Mouse (Mus musculus): ENCODE data around the gene Kmt5a.
"Not testable (repeated sequence)": the region's sequence is repeated elsewhere in the genome, so short reads cannot be mapped to it uniquely, and the experiment has no call there.

Kmt5a gene

GRCm38 (mm10) chr5:124444661-124445561 lies 5.2 kb downstream of the Kmt5a start:
- in situ Hi-C loops (cut with MboI; ENCODE audit: unreplicated experiment in 2 of 2), result loop anchor here (5.0 to 25.0 kb wide), 2 partner anchors 32 to 917 kb away; partner anchors contain the start of gene Rilpl2 (in 1 of the 2)

DNA sequence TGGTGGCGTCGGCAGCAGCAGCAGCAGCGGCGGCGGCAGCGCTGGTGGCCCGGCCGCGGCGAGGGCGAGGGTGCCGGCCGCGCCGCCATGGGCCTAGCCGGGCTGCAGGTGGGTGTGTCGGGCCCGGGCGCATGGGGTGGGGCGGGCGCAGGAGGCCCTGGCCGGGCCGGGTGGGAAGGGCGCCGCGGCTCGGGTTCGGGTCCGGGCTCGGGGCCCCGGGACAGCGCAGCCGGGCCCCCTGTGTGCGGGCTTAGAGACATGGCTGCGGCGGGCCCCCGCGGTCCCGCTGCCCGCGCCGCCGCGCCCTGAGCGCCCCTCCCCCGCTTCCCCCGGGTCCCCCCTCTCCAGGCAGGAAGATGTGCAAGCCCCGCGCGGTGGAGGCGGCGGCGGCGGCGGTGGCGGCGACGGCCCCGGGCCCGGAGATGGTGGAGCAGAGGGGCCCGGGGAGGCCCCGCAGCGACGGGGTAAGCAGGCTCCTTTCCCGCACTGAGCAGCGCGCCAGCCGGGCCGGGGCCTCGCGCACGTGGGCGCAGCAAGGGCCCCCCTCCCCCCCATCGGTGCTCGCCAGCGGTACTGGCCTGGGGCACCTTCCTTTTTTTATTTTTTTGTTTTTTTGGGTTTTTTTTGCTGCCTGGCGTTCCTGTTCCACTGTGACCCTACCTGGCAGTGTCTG lies 6.0 kb downstream of the Kmt5a start:
- in situ Hi-C loops (cut with MboI; ENCODE audit: unreplicated experiment in 2 of 2), result loop anchor here in 1 of 2 experiments (25.0 kb wide), 1 partner anchor 917 kb away; no protein-coding TSS in a partner anchor

- in situ Hi-C loops (cut with MboI; ENCODE audit: unreplicated experiment in 2 of 2), result loop anchor here in 1 of 2 experiments (25.0 kb wide), 1 partner anchor 916 kb away; no protein-coding TSS in a partner anchor
Measured at GRCm38 (mm10) chr5:124446301-124446881, 6.7 kb downstream of the Kmt5a start.

GRCm38 (mm10) chr5:124449494-124449893 lies 9.8 kb downstream of the Kmt5a start:
- in situ Hi-C loops (cut with MboI; ENCODE audit: unreplicated experiment in 2 of 2), result loop anchor here in 1 of 2 experiments (25.0 kb wide), 1 partner anchor 913 kb away; no protein-coding TSS in a partner anchor

- in situ Hi-C loops (cut with MboI; ENCODE audit: unreplicated experiment in 2 of 2), result no loop called here
Measured at GRCm38 (mm10) chr5:124450051-124450450, 10.3 kb downstream of the Kmt5a start.

DNA sequence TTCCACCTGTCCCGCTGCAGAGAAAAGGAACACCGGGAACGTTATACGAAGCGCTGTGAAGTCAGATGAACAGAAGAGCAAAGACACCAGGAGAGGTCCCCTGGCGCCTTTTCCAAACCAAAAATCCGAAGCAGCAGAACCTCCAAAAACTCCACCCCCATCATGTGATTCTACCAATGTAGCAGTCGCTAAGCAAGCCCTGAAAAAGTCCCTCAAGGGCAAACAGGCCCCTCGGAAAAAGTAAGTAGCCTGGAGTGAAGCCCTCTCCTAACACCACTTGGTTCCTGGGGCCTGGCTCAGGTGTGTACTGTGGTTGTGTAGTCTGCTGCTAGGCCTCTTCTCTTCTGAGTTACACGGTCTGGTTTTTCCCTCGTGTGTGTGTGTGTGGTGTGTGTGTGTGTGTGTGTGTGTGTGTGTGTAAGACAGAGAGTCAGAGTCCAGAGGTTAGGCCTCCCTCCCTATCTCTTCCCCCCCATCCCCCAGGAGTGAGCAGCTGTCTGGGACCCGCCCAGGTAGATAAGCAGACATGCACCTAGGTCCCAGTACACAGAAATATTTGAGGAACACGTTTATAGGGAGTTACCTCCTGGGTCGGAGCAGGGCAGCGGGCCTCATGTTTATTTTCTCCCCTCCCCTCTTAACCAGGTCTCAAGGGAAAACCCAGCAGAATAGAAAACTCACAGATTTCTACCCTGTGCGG lies 11.1 kb downstream of the Kmt5a start:
- in situ Hi-C loops (cut with MboI; ENCODE audit: unreplicated experiment in 2 of 2), result no loop called here

DNA sequence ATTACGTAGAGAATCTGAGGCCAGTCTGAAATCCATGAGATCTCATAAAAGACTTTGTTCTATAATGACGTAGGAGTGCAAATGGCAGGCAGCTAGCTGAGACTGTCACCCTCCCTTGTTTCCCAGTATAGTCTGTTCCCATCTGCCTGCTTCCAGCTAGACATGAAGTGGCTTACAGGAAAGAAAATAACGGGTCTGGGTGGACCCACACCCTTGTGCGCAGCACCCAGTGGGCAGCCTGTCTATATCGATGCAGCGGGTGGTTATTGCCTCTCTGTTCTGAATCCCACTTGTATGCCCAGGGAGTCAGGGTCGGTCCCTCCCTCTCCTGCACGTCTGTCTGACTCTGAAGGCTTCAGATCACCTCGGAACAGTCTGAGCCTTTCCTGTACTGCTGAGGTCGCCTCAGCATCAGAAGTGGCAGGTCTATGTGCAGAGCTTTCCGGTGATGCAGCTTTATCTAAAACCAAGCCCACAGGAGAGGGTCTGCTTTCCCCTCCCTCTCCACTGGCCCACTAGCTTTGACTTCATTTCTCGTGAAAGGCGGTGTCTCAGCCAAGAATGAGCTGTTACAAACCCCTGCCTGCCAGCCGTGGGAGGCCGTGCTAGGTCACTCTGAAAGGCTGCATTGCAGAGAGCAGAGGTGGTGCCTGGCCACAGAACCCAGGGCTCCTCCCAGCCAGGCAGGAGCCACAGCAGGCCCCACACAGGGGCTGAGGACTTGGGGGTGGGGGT lies 12.9 kb downstream of the Kmt5a start:
- in situ Hi-C loops (cut with MboI; ENCODE audit: unreplicated experiment in 2 of 2), result no loop called here

DNA sequence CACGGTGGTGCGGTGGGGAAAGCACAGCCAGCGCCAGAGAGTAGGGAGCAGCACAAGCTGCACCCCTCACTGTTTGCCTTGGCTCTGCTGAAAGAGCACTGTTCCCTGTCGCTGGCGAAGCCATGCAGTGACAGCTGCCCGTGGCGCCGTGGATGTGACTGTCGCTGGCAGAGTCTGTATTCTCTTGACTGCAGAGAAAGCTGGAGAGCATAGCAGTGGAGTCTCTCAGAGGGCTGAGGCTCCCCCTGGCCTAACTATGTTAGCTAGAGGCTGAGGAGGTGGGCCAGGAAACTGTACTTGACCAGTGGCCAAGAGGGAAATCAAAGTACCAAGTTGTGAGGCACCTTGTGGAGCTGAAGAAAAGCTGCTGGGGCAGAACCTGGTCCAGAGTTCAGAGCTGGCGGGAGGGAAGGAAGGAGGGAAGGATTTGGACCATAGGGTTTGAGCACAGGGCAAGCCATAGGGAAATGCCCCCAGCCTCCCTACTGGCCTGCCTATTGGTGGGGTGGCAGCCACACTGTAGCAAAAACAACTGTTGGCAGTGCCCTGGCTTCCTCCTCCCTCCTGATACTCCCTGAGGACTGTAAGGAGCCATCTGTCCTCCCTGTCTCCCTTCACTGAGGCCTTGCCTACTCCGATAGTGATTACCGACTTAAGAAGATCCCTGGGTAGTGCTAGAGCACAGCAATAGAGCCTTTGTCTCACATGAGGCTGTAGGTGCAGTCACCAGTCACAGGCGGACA lies 13.8 kb downstream of the Kmt5a start:
- in situ Hi-C loops (cut with MboI; ENCODE audit: unreplicated experiment in 2 of 2), result no loop called here

GRCm38 (mm10) chr5:124454082-124454419 lies 14.3 kb downstream of the Kmt5a start:
- in situ Hi-C loops (cut with MboI; ENCODE audit: unreplicated experiment in 2 of 2), result no loop called here

DNA sequence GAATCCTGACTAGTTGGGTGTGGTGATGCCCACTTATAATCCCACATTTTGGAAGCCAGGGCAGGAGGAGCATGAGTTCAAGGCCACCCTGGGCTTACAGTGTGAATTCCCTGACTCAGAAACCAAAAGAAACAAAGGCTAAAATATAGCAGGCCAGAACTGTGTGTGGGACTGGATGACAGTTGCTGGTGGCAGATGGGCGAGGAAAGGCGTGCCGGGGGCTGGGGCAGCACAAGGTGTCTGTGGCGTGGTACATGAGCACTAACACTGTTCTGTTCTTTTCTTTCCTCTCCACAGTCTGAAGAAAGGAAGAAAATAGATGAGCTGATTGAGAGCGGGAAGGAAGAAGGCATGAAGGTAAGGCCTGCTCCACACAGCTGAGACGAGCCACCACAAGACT lies 17.0 kb downstream of the Kmt5a start:
- in situ Hi-C loops (cut with MboI; ENCODE audit: unreplicated experiment in 2 of 2), result no loop called here

DNA sequence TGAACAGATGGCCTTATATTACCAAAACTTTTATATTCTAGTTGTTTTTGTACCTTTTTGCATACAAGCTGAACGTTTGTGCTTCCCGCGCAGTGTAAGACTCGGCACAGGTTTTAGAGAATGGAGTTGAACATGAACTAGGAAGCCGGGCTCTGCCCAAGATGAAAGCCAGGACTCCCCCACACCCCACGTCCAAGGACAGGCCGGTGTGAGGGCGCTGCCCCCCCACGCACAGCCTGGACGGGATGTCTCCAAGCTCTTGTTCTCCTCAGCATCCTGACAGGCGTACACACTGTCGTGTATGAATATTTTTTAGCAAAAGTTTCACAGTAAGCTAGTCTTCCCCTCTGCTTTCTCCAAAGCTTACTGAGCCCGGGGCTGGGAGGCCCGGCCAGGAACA lies 21.2 kb downstream of the Kmt5a start:
- in situ Hi-C loops (cut with MboI; ENCODE audit: unreplicated experiment in 2 of 2), result not testable (repeated sequence)

GRCm38 (mm10) chr5:124462297-124463025 lies 22.7 kb downstream of the Kmt5a start:
- in situ Hi-C loops (cut with MboI; ENCODE audit: unreplicated experiment in 2 of 2), result no loop called here

DNA sequence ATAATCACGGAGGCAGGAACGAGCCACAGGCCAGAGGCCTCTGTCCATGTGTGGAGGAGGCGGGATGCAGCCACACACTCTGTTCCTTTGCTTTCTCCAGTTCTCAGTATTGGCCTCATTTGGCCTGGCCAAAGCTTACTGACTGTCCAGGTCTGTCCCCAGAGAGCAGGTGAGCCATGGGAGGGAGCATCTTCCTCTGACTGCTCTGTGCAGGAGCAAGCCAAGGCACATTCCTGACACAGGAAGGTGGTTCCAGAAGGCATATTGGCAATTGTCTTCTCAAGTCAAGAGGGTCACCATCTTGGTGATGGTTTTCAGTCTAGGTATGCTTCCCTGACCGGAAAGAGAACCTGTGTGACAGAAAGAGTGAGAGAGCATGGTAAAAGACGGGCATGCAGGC lies 23.7 kb downstream of the Kmt5a start:
- in situ Hi-C loops (cut with MboI; ENCODE audit: unreplicated experiment in 2 of 2), result no loop called here

DNA sequence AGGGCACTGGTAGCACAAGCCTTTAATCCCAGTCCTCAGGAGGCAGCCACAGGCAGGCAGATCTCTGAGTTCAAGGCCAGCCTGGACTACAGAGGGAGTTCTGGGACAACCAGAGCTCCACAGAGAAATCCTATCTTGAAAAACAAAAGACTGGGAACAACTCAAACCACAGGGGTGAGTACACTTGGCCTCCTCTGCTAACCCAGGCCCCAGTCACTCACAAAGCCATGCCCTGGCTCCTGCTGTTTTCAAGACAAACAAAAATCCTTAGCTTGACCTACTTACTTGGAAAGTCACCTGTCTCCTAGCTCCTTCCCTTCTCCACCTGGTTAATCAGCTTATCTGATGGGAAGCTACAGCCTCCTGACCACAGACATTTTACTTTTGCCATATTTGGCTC lies 25.2 kb downstream of the Kmt5a start:
- in situ Hi-C loops (cut with MboI; ENCODE audit: unreplicated experiment in 2 of 2), result no loop called here

- in situ Hi-C loops (cut with MboI; ENCODE audit: unreplicated experiment in 2 of 2), result no loop called here
Measured at GRCm38 (mm10) chr5:124467766-124468165, 28.0 kb downstream of the Kmt5a start.

- in situ Hi-C loops (cut with MboI; ENCODE audit: unreplicated experiment in 2 of 2), result no loop called here
Measured at GRCm38 (mm10) chr5:124468365-124468764, 28.6 kb downstream of the Kmt5a start.

DNA sequence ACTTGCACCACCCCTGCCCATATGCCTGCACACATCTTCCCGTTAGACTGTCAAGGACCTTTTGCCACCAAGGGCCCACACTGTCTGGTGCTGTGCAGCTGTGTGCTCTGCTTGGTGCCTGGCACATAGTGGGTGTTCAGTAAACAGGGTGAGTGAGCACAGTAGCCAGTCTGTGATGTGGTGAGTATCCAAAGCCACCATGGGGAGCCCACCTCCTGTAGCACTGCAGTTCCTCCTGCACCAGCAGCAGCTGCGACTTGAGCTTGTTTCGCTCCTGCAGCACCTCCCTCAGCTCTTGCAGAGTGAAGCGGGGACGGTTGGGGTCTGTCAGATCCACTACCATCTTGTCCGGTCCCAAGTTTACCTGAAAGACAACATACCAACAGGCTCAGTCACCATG lies 29.8 kb downstream of the Kmt5a start:
- in situ Hi-C loops (cut with MboI; ENCODE audit: unreplicated experiment in 2 of 2), result no loop called here

DNA sequence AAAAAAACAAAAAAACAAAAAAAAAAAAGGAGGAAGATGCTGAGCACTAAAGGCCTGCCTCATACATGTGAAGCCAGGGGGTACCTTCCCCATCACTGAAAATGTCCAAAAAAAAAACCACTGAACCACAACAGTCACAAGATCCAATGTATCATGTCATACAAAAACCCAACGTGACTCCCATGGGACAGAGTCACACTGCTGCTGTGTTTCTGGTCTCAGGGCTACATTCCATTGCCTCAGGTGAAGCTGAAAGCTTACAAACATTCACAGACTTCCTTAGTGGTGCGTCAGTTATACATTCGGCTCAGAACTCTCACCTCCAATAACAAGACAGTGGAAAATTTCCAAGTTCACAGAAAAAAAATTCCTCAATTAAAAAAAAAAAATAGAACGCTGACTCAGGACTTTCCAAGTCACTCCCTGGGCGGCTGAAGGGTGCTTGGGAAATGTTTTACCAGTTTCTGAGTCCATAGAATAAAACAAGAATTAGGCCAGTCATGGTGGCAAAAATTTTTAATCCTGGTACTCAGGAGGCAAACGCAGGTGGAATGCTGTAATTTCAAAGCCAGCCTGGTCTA lies 31.0 kb downstream of the Kmt5a start:
- in situ Hi-C loops (cut with MboI; ENCODE audit: unreplicated experiment in 2 of 2), result no loop called here
